Mouse (Mus musculus) frontal cortex, postnatal 14 days (tissue): ENCODE results near the gene Tenm4.
"Not testable (repeated sequence)": the region's sequence is repeated elsewhere in the genome, so short reads cannot be mapped to it uniquely, and the experiment has no call there.

Source experiments
- DNase-seq, 2 experiments: peaks; one replicate each; pipeline ENCODE4 v3.0.0; 2022; ENCODE audit warnings: low spot score in 2 of 2

Tenm4 gene

GRCm38 (mm10) chr7:96899036-96899569 is 728.1 kb downstream of the Tenm4 start:
- no peak for DNase-seq

DNA sequence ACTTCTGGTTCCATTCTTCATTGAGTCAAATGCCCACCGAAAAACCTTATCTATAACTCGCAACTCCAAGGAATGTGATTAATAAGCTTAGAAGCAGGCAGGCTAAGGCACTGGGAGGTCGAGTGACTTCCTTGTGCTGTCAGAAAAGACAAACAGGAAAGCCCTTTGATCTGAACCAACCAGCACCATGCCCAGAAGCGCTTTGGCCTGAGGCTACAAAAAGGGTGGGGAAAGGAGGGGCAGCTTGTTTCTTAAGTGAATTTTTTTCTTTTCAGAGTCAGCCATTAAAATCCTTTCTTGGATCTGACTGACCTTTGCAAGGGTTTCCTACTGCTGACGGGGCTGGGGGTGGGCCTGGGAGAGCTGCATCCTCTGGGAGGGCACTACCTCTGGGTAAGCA is 731.1 kb downstream of the Tenm4 start:
- no peak for DNase-seq

DNA sequence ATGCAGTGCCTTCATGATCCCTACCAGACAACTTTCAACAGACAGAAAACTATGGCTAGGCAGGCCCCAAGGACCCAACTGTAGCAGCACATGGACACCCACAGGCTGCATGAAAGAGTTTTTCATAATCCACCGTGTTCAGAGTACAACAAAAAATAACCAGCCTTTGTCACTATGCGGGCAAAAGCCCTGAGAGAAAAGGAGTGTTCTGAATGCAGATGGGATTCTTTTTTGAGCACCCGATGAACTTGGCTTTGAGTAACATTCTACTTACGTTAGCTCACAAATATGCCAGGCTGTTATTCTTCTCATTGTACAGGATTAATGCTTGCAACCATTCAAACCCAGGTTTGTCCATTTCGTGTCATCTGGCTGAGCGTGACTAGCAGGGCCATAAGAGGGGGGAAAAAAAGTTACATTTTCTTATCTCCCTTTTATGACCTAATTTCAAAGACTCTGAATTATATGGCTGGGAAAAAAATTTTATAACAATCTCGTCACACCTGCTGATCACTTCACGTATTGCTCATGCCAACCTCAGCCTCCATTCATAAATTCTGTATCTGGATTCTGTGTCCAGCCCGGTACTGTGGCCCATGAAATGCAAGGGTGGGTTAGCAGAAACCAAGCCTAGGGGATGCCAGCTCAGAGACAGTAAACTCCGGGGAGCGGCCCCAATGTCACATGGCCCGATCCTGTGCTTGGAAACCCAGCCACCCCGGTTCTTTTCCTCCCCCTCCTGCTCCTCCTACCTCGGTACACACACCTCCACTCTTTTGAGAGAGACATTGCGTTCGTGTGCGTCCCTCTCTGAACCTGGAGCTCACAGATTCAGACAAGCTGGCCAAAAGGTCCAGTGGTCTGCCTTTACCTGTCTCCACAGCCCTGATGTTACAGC is 732.3 kb downstream of the Tenm4 start:
- DNase-seq, result no peak

GRCm38 (mm10) chr7:96904442-96904841 is 733.4 kb downstream of the Tenm4 start:
- no peak for DNase-seq

GRCm38 (mm10) chr7:96904936-96905335 is 733.9 kb downstream of the Tenm4 start:
- DNase-seq, result no peak

DNA sequence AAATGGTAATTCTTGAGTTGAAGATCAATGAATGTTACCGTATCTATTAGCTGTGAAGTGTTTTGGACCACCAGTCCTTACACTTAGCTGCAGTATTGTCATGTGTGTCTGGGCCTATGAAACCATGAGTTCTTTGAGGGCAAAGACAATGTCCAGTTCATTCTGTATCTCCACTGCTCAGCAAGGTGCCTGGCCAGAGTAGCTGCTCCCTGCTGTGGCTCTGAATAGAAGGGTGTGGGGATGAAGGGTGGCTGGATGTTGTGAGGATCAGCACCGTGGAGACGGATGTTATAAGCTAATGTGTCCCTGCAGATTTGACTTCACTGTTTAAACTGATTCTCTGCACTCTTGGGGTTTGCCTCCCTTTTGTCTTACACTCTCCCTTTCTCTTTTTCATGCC is 734.4 kb downstream of the Tenm4 start:
- DNase-seq, result no peak

- DNase-seq, result no peak
Measured at GRCm38 (mm10) chr7:96906216-96906615, 735.2 kb downstream of the Tenm4 start.

DNA sequence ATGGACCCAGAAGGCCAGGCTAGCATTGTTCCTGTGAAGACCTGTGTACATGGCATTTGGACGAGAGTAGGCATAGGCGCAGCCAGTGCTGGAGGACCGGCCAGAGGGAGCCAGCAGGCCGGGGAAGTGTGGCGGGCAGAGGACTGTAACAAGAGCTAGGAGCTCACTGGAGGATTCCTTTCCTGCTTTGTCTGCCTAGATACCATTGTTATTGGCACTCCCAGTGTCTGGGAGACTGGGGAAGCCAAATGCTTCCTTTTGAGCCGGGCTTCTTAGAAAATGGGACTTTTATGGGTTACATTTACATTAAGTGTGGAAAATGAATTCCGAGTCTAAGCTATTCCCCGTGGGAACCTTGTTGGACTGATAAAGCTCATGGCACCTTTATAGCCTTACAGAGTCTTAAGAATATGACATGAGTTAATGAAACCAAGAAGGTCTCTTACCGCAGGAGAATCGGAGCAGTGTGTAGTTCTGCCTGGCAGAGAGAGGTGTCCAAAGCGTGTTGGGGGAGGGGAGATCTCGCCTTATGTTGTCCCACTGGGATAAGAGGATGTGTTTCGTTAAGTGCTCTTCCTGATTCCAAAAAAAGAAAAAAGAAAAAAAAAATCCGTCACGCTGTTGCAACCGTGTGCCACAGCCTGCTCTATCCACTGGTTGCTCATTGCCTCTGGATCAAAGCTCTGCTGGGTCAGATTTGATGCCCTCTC is 737.1 kb downstream of the Tenm4 start:
- no peak for DNase-seq

DNA sequence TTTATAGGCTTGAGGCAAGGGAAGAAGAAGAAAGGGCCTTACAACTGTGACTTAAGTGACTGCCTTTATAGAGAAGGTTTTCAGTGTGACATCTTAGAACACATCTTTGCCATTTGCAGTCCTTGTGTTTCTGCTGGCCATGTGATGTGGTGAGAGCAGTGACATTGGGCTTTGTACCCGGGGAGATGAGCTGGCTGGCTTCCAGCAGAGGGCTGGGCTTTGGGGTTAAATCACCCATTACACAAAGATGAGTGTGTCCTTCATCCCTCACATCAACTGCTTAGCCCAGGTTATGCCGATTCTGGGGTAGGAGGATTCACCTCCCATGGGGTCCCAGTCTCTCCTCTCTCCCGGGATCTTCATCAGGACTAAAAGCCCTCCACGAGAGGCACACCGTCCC is 738.8 kb downstream of the Tenm4 start:
- no peak for DNase-seq

- no peak for DNase-seq
Measured at GRCm38 (mm10) chr7:96910310-96910960, 739.4 kb downstream of the Tenm4 start.

DNA sequence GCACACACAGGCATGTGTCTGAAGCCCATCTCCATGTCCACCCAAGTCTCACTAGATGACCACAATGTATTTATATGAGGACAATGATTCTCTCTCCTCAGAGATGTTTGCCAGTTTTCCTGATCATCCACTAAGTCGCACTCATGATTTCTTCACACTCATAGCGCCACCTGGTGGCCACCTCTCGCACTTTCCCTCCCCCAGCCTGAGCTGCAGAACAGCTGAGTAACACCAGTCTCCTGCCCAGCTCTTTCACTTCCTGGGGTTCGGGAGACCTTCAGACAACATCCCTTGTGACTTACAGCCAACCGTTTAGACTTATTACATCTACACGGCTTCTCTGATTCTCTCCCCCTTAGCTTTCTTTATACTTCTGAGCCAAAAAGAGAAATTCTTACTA is 743.0 kb downstream of the Tenm4 start:
- DNase-seq, result peak; percentile 72 to 87

DNA sequence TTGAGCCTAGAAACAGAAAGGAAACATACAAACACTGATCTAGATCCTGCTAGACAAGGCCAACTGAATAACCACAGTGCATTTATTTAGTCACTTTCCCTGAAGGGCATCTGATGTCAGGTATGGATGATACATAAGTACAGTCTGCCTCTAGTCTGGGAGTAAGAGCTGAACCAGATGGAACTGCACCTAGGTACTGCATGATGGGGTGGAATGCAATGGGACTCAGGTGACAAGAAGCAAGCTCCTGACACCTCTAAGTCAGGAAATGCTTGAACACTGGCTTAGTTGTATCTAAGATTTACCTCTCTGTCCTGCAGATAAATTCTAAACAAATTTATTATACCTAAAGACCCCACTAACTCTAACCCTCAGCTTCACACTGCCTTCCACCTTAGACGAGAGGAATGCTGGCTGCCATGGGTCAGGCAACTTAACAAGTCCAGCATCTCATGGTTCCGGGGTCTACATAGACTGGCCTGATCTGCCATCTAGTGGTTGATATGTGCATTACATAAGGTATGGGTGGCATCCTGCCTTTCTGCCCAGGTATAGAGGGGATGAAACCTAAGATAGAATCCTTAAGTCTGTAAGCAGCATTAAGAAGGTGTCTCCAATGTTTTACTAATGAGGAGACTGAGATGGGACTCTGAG is 744.5 kb downstream of the Tenm4 start:
- peak in 1 of 2 experiments; percentile 40 for DNase-seq

- no peak for DNase-seq
Measured at GRCm38 (mm10) chr7:96920447-96921095, 749.5 kb downstream of the Tenm4 start.

GRCm38 (mm10) chr7:96922927-96923326 is 751.9 kb downstream of the Tenm4 start:
- no peak for DNase-seq

DNA sequence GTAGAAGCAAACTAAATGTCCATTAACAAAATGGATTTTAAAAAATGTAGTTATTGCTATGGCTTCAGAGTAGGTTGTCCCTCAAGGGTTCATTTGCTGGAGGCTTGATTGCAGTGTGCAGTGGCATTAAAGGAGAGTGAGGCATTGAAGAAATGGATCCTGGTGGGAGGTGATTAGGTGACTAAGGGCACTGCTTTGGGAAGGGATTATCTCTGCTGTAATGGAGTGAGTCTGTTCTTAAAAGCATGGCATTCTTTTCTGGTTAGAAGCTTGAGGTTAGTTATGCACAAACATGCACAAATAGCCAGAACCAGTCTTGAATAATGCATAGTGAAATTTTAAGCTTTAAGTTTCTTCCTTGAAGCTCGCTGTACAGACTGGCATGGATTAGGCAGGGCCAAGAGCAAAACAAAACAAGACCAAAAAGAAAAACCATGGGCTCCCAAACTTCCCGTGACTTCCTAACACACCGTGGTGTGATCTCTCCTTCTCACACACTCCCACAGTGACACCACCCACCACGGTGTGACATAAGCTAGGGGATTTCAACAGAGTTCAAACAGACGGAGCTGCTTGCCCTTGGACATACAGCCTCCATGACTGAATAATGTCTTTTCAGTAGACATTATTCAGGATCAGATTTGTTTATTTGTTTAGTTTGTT is 772.8 kb downstream of the Tenm4 start:
- no peak for DNase-seq

GRCm38 (mm10) chr7:96946501-96946900 is 775.5 kb downstream of the Tenm4 start:
- DNase-seq, result not testable (repeated sequence)

DNA sequence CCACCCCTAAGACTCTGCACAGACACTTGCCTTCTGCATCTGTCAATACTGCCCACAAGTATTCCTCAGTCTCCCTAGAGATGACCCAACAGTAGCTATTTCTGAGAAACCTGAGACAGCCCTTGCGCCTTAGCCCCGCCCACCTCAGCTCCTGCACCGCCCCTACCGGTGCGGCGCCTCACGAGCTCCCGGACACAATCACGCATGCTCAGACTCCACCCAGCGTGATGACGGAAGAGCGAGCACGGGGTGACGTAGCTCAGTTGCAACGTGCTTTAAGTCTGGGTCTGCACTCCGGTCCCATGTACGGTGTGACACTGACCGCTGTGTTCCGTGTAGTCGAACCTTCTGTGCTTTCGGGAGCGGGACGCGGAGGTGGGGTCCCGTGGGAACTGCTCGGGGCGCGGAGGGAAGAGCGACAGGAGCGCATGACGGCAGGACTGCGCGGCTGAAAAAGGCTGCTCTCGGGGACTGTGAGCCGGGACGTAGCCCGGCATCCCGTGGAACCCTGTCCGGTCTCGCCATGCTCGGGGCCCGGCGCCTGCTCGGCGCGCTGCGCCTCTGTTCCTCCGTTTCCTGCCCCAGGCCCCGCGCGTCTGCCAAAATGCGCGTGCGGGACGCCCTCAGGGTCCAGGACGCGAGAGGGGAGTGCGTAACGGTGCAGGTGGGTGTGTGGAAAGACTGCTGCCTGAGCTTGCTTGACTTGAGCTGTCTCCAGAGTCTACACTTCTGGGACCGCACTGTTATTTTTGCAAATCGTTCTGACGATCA is 780.4 kb downstream of the Tenm4 start, which contains the start of gene Nars2:
Gene Nars2 (plus strand): TSS at position 225 of the 771 bp plus-strand sequence.
- DNase-seq, result peak; percentile 84 to 85

- no peak for DNase-seq
Measured at GRCm38 (mm10) chr7:96952094-96952493, 781.0 kb downstream of the Tenm4 start.

GRCm38 (mm10) chr7:96959168-96959567 is 788.1 kb downstream of the Tenm4 start:
- no peak for DNase-seq
